Mouse (Mus musculus) layer of hippocampus, postnatal 10 days (tissue): ENCODE data around the gene Mical2. TPM values are rescaled to one million over a fixed set of nuclear protein-coding genes. Genes with fewer than 3 reads are reported as not detected.

ENCODE experiments used
- DNase-seq, 2 experiments: peaks; one replicate each; pipeline ENCODE4 v3.0.0; 2021; ENCODE audit warnings: low spot score in 2 of 2
- total RNA-seq, 2 experiments: library from RNA; stranded (reverse); gene quantifications; 2 replicates each; pipeline ENCODE4 v1.2.3; 2021

Gene Mical2
- total RNA-seq, 2 experiments from 2014 or later = 406 to 434 TPM

GRCm38 (mm10) chr7:112449954-112450700, 224.5 kb downstream of the Mical2 start:
- DNase-seq = no peak

- no peak for DNase-seq
These were observed 226.8 kb downstream of the Mical2 start for GRCm38 (mm10) chr7:112452471-112452870.

- DNase-seq = no peak
These were observed 228.2 kb downstream of the Mical2 start for GRCm38 (mm10) chr7:112453805-112454214.

- no peak for DNase-seq
These were observed 228.7 kb downstream of the Mical2 start for GRCm38 (mm10) chr7:112454380-112454779.

GRCm38 (mm10) chr7:112454951-112455350, 229.3 kb downstream of the Mical2 start:
- no peak for DNase-seq

DNA sequence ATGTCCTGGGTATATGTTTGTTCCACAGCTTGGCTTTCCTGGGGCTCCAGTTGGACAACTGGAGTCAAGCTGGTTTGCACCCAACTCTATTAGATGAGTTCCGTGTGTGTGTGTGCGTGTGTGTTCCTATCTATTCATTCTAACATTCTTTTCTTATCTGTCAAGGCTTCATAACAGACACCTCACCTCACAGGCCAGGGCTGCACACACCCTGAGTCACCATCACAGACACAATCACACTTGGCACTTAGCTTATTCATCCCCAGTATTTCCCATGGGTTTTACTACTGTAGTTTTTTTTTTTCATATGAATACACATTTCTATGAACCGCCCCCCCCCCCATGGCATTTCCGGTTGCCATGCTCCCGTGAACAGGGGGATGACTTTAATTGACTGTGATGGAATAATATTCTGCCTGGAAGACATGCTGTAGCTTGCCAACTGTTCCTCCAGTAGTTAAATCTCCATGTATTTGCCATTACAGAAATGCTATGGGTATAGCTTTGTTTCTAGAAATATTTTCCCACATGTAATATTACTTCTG, 230.0 kb downstream of the Mical2 start:
- DNase-seq = no peak

GRCm38 (mm10) chr7:112457373-112457772, 231.7 kb downstream of the Mical2 start:
- DNase-seq = no peak

- no peak for DNase-seq
These were observed 232.3 kb downstream of the Mical2 start for GRCm38 (mm10) chr7:112457920-112458319.

- DNase-seq = peak in 1 of 2 experiments; percentile 25
These were observed 232.8 kb downstream of the Mical2 start for GRCm38 (mm10) chr7:112458440-112458839.

Other genes with a start within 250 kb of the Mical2 start
- gene Usp47, start 202.4 kb upstream of the Mical2 start, total RNA-seq = 10 to 100 TPM; 76.3 to 77.2 TPM
- 100 to 1,000 TPM; 137 to 138 TPM for gene Dkk3, start 66.8 kb upstream of the Mical2 start, total RNA-seq
- gene Parva, start 201.6 kb downstream of the Mical2 start, total RNA-seq = 10 to 100 TPM; 50.9 to 56.0 TPM